Mouse (Mus musculus) midbrain, embryonic 14.5 days (tissue): ENCODE data around the gene Gabbr2. TPM values are rescaled to one million over a fixed set of nuclear protein-coding genes. Genes with fewer than 3 reads are reported as not detected.
A peak's percentile ranks its signal among the peaks of the same experiment; 100 is the strongest.

Experiments used
- ATAC-seq: fragments of 200-750 bp; cut with Nextera tagmentation; 2 replicates; pipeline ENCODE4 v1.8.0; 2017; ENCODE audit warnings: moderate number of reproducible peaks, moderate library complexity; ENCODE audit not compliant: low FRiP score, low TSS enrichment
- DNase-seq: peaks from one replicate; pipeline ENCODE4 v3.0.0-alpha.2; 2015
- H3K27ac ChIP-seq: fragments of 300-500 bp; sonication (generic); replicated peaks from 2 replicates; pipeline ENCODE4 v1.5.1; 2014; ENCODE audit warnings: mild to moderate bottlenecking, low read depth, low read length, moderate library complexity
- H3K27me3 ChIP-seq: fragments of 300-500 bp; sonication (generic); 2 replicates; pipeline ENCODE4 v1.6.1; 2014; ENCODE audit warnings: low read length, control low read depth, mixed read lengths; ENCODE audit not compliant: control insufficient read depth, insufficient read depth
- H3K36me3 ChIP-seq: fragments of 300-500 bp; sonication (generic); 2 replicates; pipeline ENCODE4 v1.6.1; 2014; ENCODE audit warnings: low read length, control low read depth; ENCODE audit not compliant: control insufficient read depth, insufficient read depth
- H3K4me1 ChIP-seq: fragments of 300-500 bp; sonication (generic); 2 replicates; pipeline ENCODE4 v1.6.1; 2014; ENCODE audit warnings: mild to moderate bottlenecking, antibody characterized with exemption, low read length, control low read depth; ENCODE audit not compliant: control insufficient read depth, insufficient read depth
- H3K4me2 ChIP-seq: fragments of 300-500 bp; sonication (generic); 2 replicates; pipeline ENCODE4 v1.6.1; 2014; ENCODE audit warnings: mild to moderate bottlenecking, low read length, moderate library complexity
- H3K4me3 ChIP-seq: fragments of 300-500 bp; sonication (generic); replicated peaks from 2 replicates; pipeline ENCODE4 v1.5.1; 2014; ENCODE audit warnings: low read depth, low read length
- H3K9ac ChIP-seq: fragments of 300-500 bp; sonication (generic); replicated peaks from 2 replicates; pipeline ENCODE4 v1.6.1; 2014; ENCODE audit warnings: mild to moderate bottlenecking, low read length, moderate library complexity
- H3K9me3 ChIP-seq: fragments of 300-500 bp; sonication (generic); 2 replicates; pipeline ENCODE4 v1.6.1; 2016; ENCODE audit warnings: low read length, control low read depth, mixed read lengths; ENCODE audit not compliant: control insufficient read depth
- WGBS: fragments of 180-500 bp; shearing (Covaris S2); extraction: QIAGEN DNeasy Blood & Tissue Kit; methylation state at CpG from one replicate; pipeline ENCODE4 v1.1.7; 2014; 5-methylcytosine and 5-hydroxymethylcytosine counted together
- polyA plus RNA-seq: library from polyadenylated mRNA; unstranded; fragments of >200 nt; fragmentation: Nextera tagmentation; extraction: Ambion mirVana; gene quantifications from 2 replicates; pipeline ENCODE4 v1.2.1, GENCODE M21; 2014

Gene Gabbr2
- polyA plus RNA-seq, 1 experiment from 2014 or later = 8.6 TPM

GRCm38 (mm10) chr4:46862677-46863076 lies 129.0 kb downstream of the Gabbr2 start:
- Histone ChIP-seq H3K9ac (no peak overlapping the region), H3K4me2 (no peak overlapping the region), H3K36me3 (no peaks in the 10 kb centered on the region), H3K9me3 (no peaks in the 10 kb centered on the region), H3K27ac (no peak overlapping the region), H3K27me3 (no peaks in the 10 kb centered on the region), H3K4me3 (no peak overlapping the region), H3K4me1 (0 out of 2 replicates have a peak, but pooled peaks cover 4% of the 10 kb centered on the region)
- WGBS = 86% methylated on average over 4 of the region's 4 CpGs
- no peak for DNase-seq
- no peak for ATAC-seq

- Histone ChIP-seq H3K27ac (no peak overlapping the region), H3K4me1 (0 out of 2 replicates have a peak, but pooled peaks cover 4% of the 10 kb centered on the region), H3K4me2 (no peak overlapping the region), H3K9ac (no peak overlapping the region), H3K27me3 (no peaks in the 10 kb centered on the region), H3K4me3 (no peak overlapping the region), H3K36me3 (no peaks in the 10 kb centered on the region), H3K9me3 (no peaks in the 10 kb centered on the region)
- ATAC-seq (no peak), DNase-seq (no peak)
- 73% methylated on average over 6 of the region's 6 CpGs for WGBS
These were observed 131.1 kb downstream of the Gabbr2 start for GRCm38 (mm10) chr4:46860586-46860985.

- Histone ChIP-seq H3K36me3 (no peaks in the 10 kb centered on the region), H3K27me3 (no peaks in the 10 kb centered on the region), H3K4me1 (peaks cover 10% of the 10 kb centered on the region; the same call in 1 of the 2 replicates), H3K4me3 (no peak overlapping the region), H3K4me2 (no peak overlapping the region), H3K27ac (no peak overlapping the region), H3K9ac (no peak overlapping the region), H3K9me3 (no peaks in the 10 kb centered on the region)
- DNase-seq (peak; percentile 77), ATAC-seq (peak; percentile 62; the same call in 1 of the 2 replicates)
- WGBS = 19% methylated on average over 13 of the region's 13 CpGs
These were observed 132.8 kb downstream of the Gabbr2 start for GRCm38 (mm10) chr4:46858899-46859298.

GRCm38 (mm10) chr4:46856145-46856544 lies 135.5 kb downstream of the Gabbr2 start:
- no peak for DNase-seq
- no peak overlapping the region for H3K4me2 ChIP-seq
- H3K9ac ChIP-seq = no peak overlapping the region
- no peak for ATAC-seq
- H3K27ac ChIP-seq = peak overlapping the region; percentile 58; the same call in 1 of the 2 replicates
- H3K4me3 ChIP-seq = no peak overlapping the region
- H3K27me3 ChIP-seq = no peaks in the 10 kb centered on the region
- 91% methylated on average over 8 of the region's 8 CpGs for WGBS
- H3K4me1 ChIP-seq = peaks cover 15% of the 10 kb centered on the region
- no peaks in the 10 kb centered on the region for H3K36me3 ChIP-seq
- H3K9me3 ChIP-seq = no peaks in the 10 kb centered on the region

- WGBS = 51% methylated on average over 23 of the region's 23 CpGs
- H3K9ac ChIP-seq = no peak overlapping the region
- no peak overlapping the region for H3K4me2 ChIP-seq
- H3K27me3 ChIP-seq = no peaks in the 10 kb centered on the region
- peak overlapping the region; percentile 5; the same call in 1 of the 2 replicates for H3K27ac ChIP-seq
- ATAC-seq (peak; percentile 57; the same call in 1 of the 2 replicates), DNase-seq (peak; percentile 73)
- H3K36me3 ChIP-seq = no peaks in the 10 kb centered on the region
- no peak overlapping the region for H3K4me3 ChIP-seq
- H3K9me3 ChIP-seq = no peaks in the 10 kb centered on the region
- H3K4me1 ChIP-seq = peaks cover 15% of the 10 kb centered on the region
These were observed 136.8 kb downstream of the Gabbr2 start for GRCm38 (mm10) chr4:46854686-46855385.

GRCm38 (mm10) chr4:46853852-46854460 lies 137.7 kb downstream of the Gabbr2 start:
- 80% methylated on average over 12 of the region's 12 CpGs for WGBS

GRCm38 (mm10) chr4:46847745-46848144 lies 143.9 kb downstream of the Gabbr2 start:
- no peak for DNase-seq
- H3K9ac ChIP-seq = no peak overlapping the region
- H3K36me3 ChIP-seq = no peaks in the 10 kb centered on the region
- H3K4me3 ChIP-seq = no peak overlapping the region
- no peaks in the 10 kb centered on the region for H3K9me3 ChIP-seq
- no peak overlapping the region for H3K27ac ChIP-seq
- H3K4me1 ChIP-seq = peaks cover 5% of the 10 kb centered on the region; the same call in 1 of the 2 replicates
- no peak overlapping the region for H3K4me2 ChIP-seq
- ATAC-seq = no peak
- no peaks in the 10 kb centered on the region for H3K27me3 ChIP-seq

More at GRCm38 (mm10) chr4:46853852-46854460, 137.7 kb downstream of the Gabbr2 start:
- Histone ChIP-seq H3K27ac (no peak overlapping the region), H3K4me1 (peaks cover 11% of the 10 kb centered on the region), H3K4me2 (no peak overlapping the region), H3K9ac (no peak overlapping the region), H3K36me3 (no peaks in the 10 kb centered on the region), H3K9me3 (no peaks in the 10 kb centered on the region), H3K27me3 (no peaks in the 10 kb centered on the region), H3K4me3 (no peak overlapping the region)
- ATAC-seq (no peak), DNase-seq (no peak)

GRCm38 (mm10) chr4:46846396-46846795 lies 145.3 kb downstream of the Gabbr2 start:
- no peak for DNase-seq
- H3K4me3 ChIP-seq = no peak overlapping the region
- H3K36me3 ChIP-seq = no peaks in the 10 kb centered on the region
- H3K9me3 ChIP-seq = no peaks in the 10 kb centered on the region
- H3K4me1 ChIP-seq = peaks cover 2% of the 10 kb centered on the region; the same call in 1 of the 2 replicates
- 97% methylated on average over 10 of the region's 10 CpGs for WGBS
- H3K9ac ChIP-seq = no peak overlapping the region
- H3K4me2 ChIP-seq = no peak overlapping the region
- H3K27me3 ChIP-seq = no peaks in the 10 kb centered on the region
- no peak overlapping the region for H3K27ac ChIP-seq
- ATAC-seq = no peak
